ENCODE assay signal across 27 mouse cellular contexts in genomic region chr1:144318289-144318688, GRCm38 (mm10).
DNase-seq lines count a peak whose midpoint lies in the region; ATAC-seq and TF ChIP-seq lines count a peak whose summit lies in the region.
"Had no signal": no experiment of that assay in that cellular context is flagged by ENCODE, and none has a peak within 500 bp of the region (broad histone marks: within the 10 kb centered on the region; RNA-seq: fewer than 3 reads in every experiment).

No protein-coding gene starts in this region.

- H3K9me3 ChIP-seq in liver, embryonic 11.5 days (ENCODE audit: control insufficient read depth, low read length) = no peaks in the 10 kb centered on the region
- H3K9me3 ChIP-seq in liver, embryonic 12.5 days (replicated peaks) = no peaks in the 10 kb centered on the region
- no peaks in the 10 kb centered on the region for H3K9me3 ChIP-seq in liver, postnatal 0 days (ENCODE audit: low read length)
- no peaks in the 10 kb centered on the region for H3K9me3 ChIP-seq in limb, embryonic 10.5 days (replicated peaks)
- H3K9me3 ChIP-seq: embryonic facial prominence, embryonic 13.5 days; forebrain, embryonic 10.5 days; heart, embryonic 12.5 days; hindbrain, embryonic 15.5 days; kidney, embryonic 15.5 days; limb, embryonic 13.5 days; midbrain, embryonic 12.5 days; neural tube, embryonic 13.5 days had no signal

- peak; percentile 67; the same call in 1 of the 2 replicates for TF ChIP-seq EP300 in liver, postnatal 0 days (IDR thresholded peaks at IDR 0.05; ENCODE audit: low read depth)

- no peak overlapping the region for H3K27ac ChIP-seq in liver, embryonic 11.5 days (ENCODE audit: low read depth, low read length)
- no peak overlapping the region for H3K27ac ChIP-seq in liver, embryonic 12.5 days
- H3K27ac ChIP-seq in liver, postnatal 0 days (ENCODE audit: low read depth) = no peak overlapping the region
- no peak overlapping the region for H3K27ac ChIP-seq in limb, embryonic 10.5 days
- no peak overlapping the region for H3K27ac ChIP-seq in kidney, adult 2 months (ENCODE audit: insufficient read depth, low read depth, low read length)
- H3K27ac ChIP-seq: embryonic facial prominence, embryonic 13.5 days; forebrain, embryonic 10.5 days; hindbrain, embryonic 15.5 days; kidney, embryonic 15.5 days; limb, embryonic 13.5 days; midbrain, embryonic 12.5 days; neural tube, embryonic 13.5 days had no signal

- H3K4me1 ChIP-seq in liver, embryonic 11.5 days (replicated peaks; ENCODE audit: control insufficient read depth, insufficient read depth, low read length) = peaks cover 2% of the 10 kb centered on the region; the same call in 1 of the 2 replicates
- peaks cover 16% of the 10 kb centered on the region; the same call in 1 of the 2 replicates for H3K4me1 ChIP-seq in liver, embryonic 12.5 days
- H3K4me1 ChIP-seq in liver, postnatal 0 days (ENCODE audit: insufficient read depth) = no peaks in the 10 kb centered on the region
- no peaks in the 10 kb centered on the region for H3K4me1 ChIP-seq in limb, embryonic 10.5 days
- H3K4me1 ChIP-seq in kidney, adult 2 months (ENCODE audit: control insufficient read depth, insufficient read depth, low read length) = no peaks in the 10 kb centered on the region
- H3K4me1 ChIP-seq: embryonic facial prominence, embryonic 13.5 days; forebrain, embryonic 10.5 days; heart, embryonic 12.5 days; hindbrain, embryonic 15.5 days; kidney, embryonic 15.5 days; limb, embryonic 13.5 days; midbrain, embryonic 12.5 days; neural tube, embryonic 13.5 days had no signal

- ATAC-seq in liver, embryonic 11.5 days (replicated peaks; ENCODE audit: low FRiP score) = peak; percentile 82
- ATAC-seq in liver, embryonic 12.5 days = peak; percentile 68
- peak; percentile 36 for ATAC-seq in liver, postnatal 0 days
- peak; percentile 31; the same call in 1 of the 2 replicates for ATAC-seq in monocyte, adult 5-6 weeks (replicated peaks; ENCODE audit: insufficient number of reproducible peaks, low FRiP score, low TSS enrichment, poor library complexity, severe bottlenecking)
- ATAC-seq: forebrain, postnatal 0 days; inflammation-experienced regulatory T-cells, adult 6 months had no signal

- no peak overlapping the region for H3K9ac ChIP-seq in liver, embryonic 11.5 days (ENCODE audit: low read depth, low read length)
- H3K9ac ChIP-seq in liver, embryonic 12.5 days = no peak overlapping the region
- H3K9ac ChIP-seq in liver, postnatal 0 days (replicated peaks) = no peak overlapping the region
- H3K9ac ChIP-seq: embryonic facial prominence, embryonic 13.5 days; forebrain, postnatal 0 days; heart, embryonic 12.5 days; hindbrain, embryonic 15.5 days; kidney, embryonic 15.5 days; limb, embryonic 13.5 days; midbrain, embryonic 12.5 days; neural tube, embryonic 13.5 days had no signal

- H3K27me3 ChIP-seq in liver, embryonic 11.5 days (replicated peaks; ENCODE audit: control insufficient read depth, insufficient read depth, low read length) = no peaks in the 10 kb centered on the region
- no peaks in the 10 kb centered on the region for H3K27me3 ChIP-seq in liver, embryonic 12.5 days (replicated peaks)
- no peaks in the 10 kb centered on the region for H3K27me3 ChIP-seq in liver, postnatal 0 days (ENCODE audit: insufficient read depth, low read length)
- H3K27me3 ChIP-seq in limb, embryonic 10.5 days (ENCODE audit: low read depth, poor library complexity, severe bottlenecking) = no peaks in the 10 kb centered on the region
- H3K27me3 ChIP-seq in kidney, adult 2 months (replicated peaks; ENCODE audit: control insufficient read depth, insufficient read depth, low read length) = no peaks in the 10 kb centered on the region
- H3K27me3 ChIP-seq: embryonic facial prominence, embryonic 13.5 days; heart, embryonic 12.5 days; hindbrain, embryonic 15.5 days; kidney, embryonic 15.5 days; limb, embryonic 13.5 days; midbrain, embryonic 12.5 days; neural tube, embryonic 13.5 days had no signal

- H3K4me2 ChIP-seq in liver, embryonic 11.5 days = no peak overlapping the region
- H3K4me2 ChIP-seq in liver, embryonic 12.5 days = no peak overlapping the region
- H3K4me2 ChIP-seq in liver, postnatal 0 days (ENCODE audit: low read depth, low read length) = no peak overlapping the region
- H3K4me2 ChIP-seq: embryonic facial prominence, embryonic 13.5 days; heart, embryonic 12.5 days; hindbrain, embryonic 15.5 days; kidney, embryonic 15.5 days; limb, embryonic 13.5 days; midbrain, embryonic 12.5 days; neural tube, embryonic 13.5 days had no signal

- DNase-seq in liver, embryonic 11.5 days (ENCODE audit: low spot score) = no peak
- no peak for DNase-seq in liver
- DNase-seq in liver, postnatal 0 days = no peak
- DNase-seq in limb, embryonic 10.5 days (ENCODE audit: low spot score) = no peak
- no peak for DNase-seq in kidney, adult 2 months
- no peak for DNase-seq in cerebellum, adult 11-12 months
- DNase-seq: adrenal gland, postnatal 36 days; cerebellum, adult 9-10 months; forebrain, postnatal 0 days; gastrocnemius, postnatal 14 days; heart, postnatal 4 days; kidney, adult 11 months; kidney, postnatal 25 days; lung, adult 2 months; lung, postnatal 10 days; right cerebral cortex, postnatal 14 days had no signal

- TF ChIP-seq POLR2A in kidney, adult 2 months (IDR thresholded peaks at IDR 0.05; ENCODE audit: low read depth, low read length) = no peak

- 33% methylated on average over 1 of the region's 1 CpGs for WGBS in liver, embryonic 11.5 days
- 4% methylated on average over 1 of the region's 1 CpGs for WGBS in liver, embryonic 12.5 days (ENCODE audit: insufficient replicate concordance)
- 20% methylated on average over 1 of the region's 1 CpGs for WGBS in liver, postnatal 0 days (ENCODE audit: insufficient replicate concordance)
- 86% methylated on average over 1 of the region's 1 CpGs for WGBS in limb, embryonic 10.5 days
- WGBS in kidney, adult 2 months = 68% methylated on average over 1 of the region's 1 CpGs

- no peak overlapping the region for H3K4me3 ChIP-seq in liver, embryonic 11.5 days (ENCODE audit: low read depth, low read length)
- no peak overlapping the region for H3K4me3 ChIP-seq in liver, embryonic 12.5 days
- no peak overlapping the region for H3K4me3 ChIP-seq in liver, postnatal 0 days (ENCODE audit: low read depth, low read length)
- H3K4me3 ChIP-seq in limb, embryonic 10.5 days = no peak overlapping the region
- no peak overlapping the region for H3K4me3 ChIP-seq in kidney, adult 2 months (ENCODE audit: insufficient read depth, low read depth, low read length)
- H3K4me3 ChIP-seq: embryonic facial prominence, embryonic 13.5 days; forebrain, embryonic 10.5 days; heart, embryonic 12.5 days; hindbrain, embryonic 15.5 days; kidney, embryonic 15.5 days; limb, embryonic 13.5 days; midbrain, embryonic 12.5 days; neural tube, embryonic 13.5 days had no signal

- no peak for TF ChIP-seq CTCF in liver, postnatal 0 days (IDR thresholded peaks at IDR 0.05; ENCODE audit: low read depth)
- TF ChIP-seq CTCF in kidney, adult 2 months (conservative IDR thresholded peaks at IDR 0.05; ENCODE audit: insufficient read depth, insufficient read length, low read depth, low read length) = no peak

- H3K36me3 ChIP-seq in liver, embryonic 11.5 days (ENCODE audit: control insufficient read depth, insufficient read depth, low read length) = no peaks in the 10 kb centered on the region
- H3K36me3 ChIP-seq in liver, embryonic 12.5 days = no peaks in the 10 kb centered on the region
- H3K36me3 ChIP-seq in liver, postnatal 0 days (replicated peaks; ENCODE audit: insufficient read depth, low read length) = no peaks in the 10 kb centered on the region
- H3K36me3 ChIP-seq in limb, embryonic 10.5 days = no peaks in the 10 kb centered on the region
- H3K36me3 ChIP-seq in kidney, adult 2 months (ENCODE audit: control insufficient read depth, insufficient read depth, low read length) = no peaks in the 10 kb centered on the region
- H3K36me3 ChIP-seq: embryonic facial prominence, embryonic 13.5 days; forebrain, embryonic 10.5 days; heart, embryonic 12.5 days; hindbrain, embryonic 15.5 days; kidney, embryonic 15.5 days; limb, embryonic 13.5 days; midbrain, embryonic 12.5 days; neural tube, embryonic 13.5 days had no signal

Comparison
In these comparisons a context has a peak if more than half of its experiments do, and no peak if none do; other contexts are left out.
1. ATAC-seq: peak in every context shown above with its lines; median percentile 82 in liver, embryonic 11.5 days; 68 in liver, embryonic 12.5 days; 36 in liver, postnatal 0 days; 31 in monocyte, adult 5-6 weeks.